Mouse (Mus musculus): ENCODE measurements around the gene Pcsk6. TPM values are rescaled to one million over a fixed set of nuclear protein-coding genes. Genes with fewer than 3 reads are reported as not detected.

Pcsk6 gene
- polyA plus RNA-seq, 1 experiment: 52.0 TPM

DNA sequence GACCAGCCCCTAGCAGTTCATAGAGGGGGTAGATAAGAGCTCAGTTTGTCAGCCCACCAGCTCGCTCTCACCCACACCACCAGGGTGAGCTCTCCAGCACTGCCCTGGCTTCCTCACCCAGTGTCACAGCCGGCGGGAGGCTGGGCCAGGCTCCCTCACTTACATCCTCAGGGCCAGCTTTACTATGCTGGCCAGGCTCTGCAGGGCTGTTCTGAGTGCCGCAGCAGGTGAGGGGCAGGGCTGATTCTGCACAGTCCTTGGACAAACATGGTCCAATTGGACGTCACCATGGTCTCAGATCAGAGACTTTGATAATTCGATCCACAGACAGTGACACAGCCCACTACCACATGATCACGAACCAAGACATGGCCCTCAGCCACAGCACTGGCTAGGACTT lies 230.0 kb downstream of the Pcsk6 start:
- Histone ChIP-seq H3K4me1 (ENCODE audit: control insufficient read depth, insufficient read depth, low read length) (peaks cover 3% of the 10 kb centered on the region; the same call in 1 of the 2 replicates), H3K27ac (ENCODE audit: insufficient read depth, low read length) (no peak overlapping the region), H3K27me3 (ENCODE audit: control insufficient read depth, insufficient read depth, low read length) (no peaks in the 10 kb centered on the region), H3K4me3 (replicated peaks; ENCODE audit: insufficient read depth, low read depth, low read length) (no peak overlapping the region)
- DNase-seq: no peak
- WGBS: 79% methylated on average over 7 of the region's 7 CpGs
- TF ChIP-seq POLR2A (IDR thresholded peaks at IDR 0.05; ENCODE audit: borderline replicate concordance, insufficient read depth, low read length) (no peak), CTCF (IDR thresholded peaks at IDR 0.05; ENCODE audit: borderline replicate concordance, insufficient read depth, low read depth, low read length) (no peak)

DNA sequence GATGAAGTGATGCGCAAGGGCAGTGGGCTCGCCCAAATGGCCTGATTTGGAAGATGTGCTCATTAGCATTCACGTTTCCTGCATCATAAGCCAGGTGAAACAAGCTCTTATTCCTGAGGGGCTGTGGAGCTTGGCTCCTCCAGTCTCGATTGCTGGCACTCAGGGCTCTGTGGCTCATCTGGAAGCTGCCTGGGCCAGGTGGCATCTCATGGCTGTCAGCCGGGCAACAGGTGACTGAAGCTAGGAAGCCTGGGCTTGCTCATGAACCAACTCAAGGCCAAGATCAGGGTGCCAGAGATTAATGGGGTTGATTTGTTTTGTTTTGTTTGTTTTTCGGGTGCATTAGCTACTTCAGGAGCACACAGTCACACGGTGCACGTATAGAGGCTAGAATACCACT lies 231.1 kb downstream of the Pcsk6 start:
- DNase-seq: peak; percentile 31 to 39
- no peaks in the 10 kb centered on the region for H3K27me3 ChIP-seq (ENCODE audit: control insufficient read depth, insufficient read depth, low read length)
- 49% methylated on average over 8 of the region's 8 CpGs for WGBS
- no peak for TF ChIP-seq POLR2A (IDR thresholded peaks at IDR 0.05; ENCODE audit: borderline replicate concordance, insufficient read depth, low read length)
- no peak overlapping the region for H3K27ac ChIP-seq (ENCODE audit: insufficient read depth, low read length)
- H3K4me1 ChIP-seq (ENCODE audit: control insufficient read depth, insufficient read depth, low read length): peaks cover 3% of the 10 kb centered on the region; the same call in 1 of the 2 replicates
- no peak overlapping the region for H3K4me3 ChIP-seq (replicated peaks; ENCODE audit: insufficient read depth, low read depth, low read length)

DNA sequence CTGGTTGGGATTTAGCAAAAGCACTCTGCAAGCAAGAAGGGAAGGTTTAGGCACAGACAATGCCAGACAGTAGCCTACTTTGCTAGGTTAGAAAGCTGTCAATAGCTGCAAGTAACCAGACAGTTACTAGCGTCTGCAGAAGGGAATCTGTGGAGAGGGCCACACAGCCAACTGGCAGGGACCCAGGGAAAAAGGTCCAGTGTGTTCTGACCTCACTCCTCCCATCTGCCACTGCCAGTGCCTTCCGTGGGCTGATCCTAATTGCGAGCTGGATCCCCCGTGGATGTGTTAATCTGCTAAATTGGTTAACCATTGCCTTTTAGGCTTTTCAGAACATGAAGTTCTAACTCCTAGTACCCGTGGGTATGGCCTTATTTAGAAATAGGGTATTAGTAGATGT lies 232.6 kb downstream of the Pcsk6 start:
- 14% methylated on average over 5 of the region's 5 CpGs for WGBS
- TF ChIP-seq POLR2A (IDR thresholded peaks at IDR 0.05; ENCODE audit: borderline replicate concordance, insufficient read depth, low read length): no peak
- no peak for TF ChIP-seq CTCF (IDR thresholded peaks at IDR 0.05; ENCODE audit: borderline replicate concordance, insufficient read depth, low read depth, low read length)
- Histone ChIP-seq H3K27ac (ENCODE audit: insufficient read depth, low read length) (no peak overlapping the region), H3K27me3 (ENCODE audit: control insufficient read depth, insufficient read depth, low read length) (no peaks in the 10 kb centered on the region), H3K4me1 (ENCODE audit: control insufficient read depth, insufficient read depth, low read length) (peaks cover 3% of the 10 kb centered on the region; the same call in 1 of the 2 replicates), H3K4me3 (replicated peaks; ENCODE audit: insufficient read depth, low read depth, low read length) (no peak overlapping the region)
- peak; percentile 47 to 61 for DNase-seq

DNA sequence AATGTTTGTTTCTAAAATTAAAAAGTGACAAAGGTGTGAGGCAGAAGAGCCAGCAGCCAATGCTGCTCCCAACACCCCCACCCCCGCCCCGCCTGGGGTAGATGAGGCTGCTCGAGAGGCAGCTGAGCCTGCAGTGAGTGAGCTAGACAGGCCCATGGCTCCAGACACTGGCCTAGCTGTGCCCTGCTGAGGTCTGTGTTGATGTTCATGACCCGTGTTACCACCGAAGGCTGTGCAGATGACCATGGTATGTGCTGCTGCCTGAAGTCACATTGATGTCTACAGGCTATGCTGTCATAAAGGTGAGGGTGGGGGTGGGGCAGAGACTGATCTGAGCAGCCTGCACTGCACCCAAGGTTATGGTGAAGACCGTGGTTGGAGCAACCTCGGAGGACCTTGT lies 237.3 kb downstream of the Pcsk6 start:
- H3K4me3 ChIP-seq (replicated peaks; ENCODE audit: insufficient read depth, low read depth, low read length): no peak overlapping the region
- no peak for TF ChIP-seq POLR2A (IDR thresholded peaks at IDR 0.05; ENCODE audit: borderline replicate concordance, insufficient read depth, low read length)
- no peak overlapping the region for H3K27ac ChIP-seq (ENCODE audit: insufficient read depth, low read length)
- DNase-seq: no peak
- H3K27me3 ChIP-seq (ENCODE audit: control insufficient read depth, insufficient read depth, low read length): no peaks in the 10 kb centered on the region
- H3K4me1 ChIP-seq (ENCODE audit: control insufficient read depth, insufficient read depth, low read length): no peaks in the 10 kb centered on the region
- 86% methylated on average over 7 of the region's 7 CpGs for WGBS

Other genes starting within 250 kb of the Pcsk6 start
- gene Tarsl2, start 216.8 kb upstream of the Pcsk6 start, polyA plus RNA-seq (2012; rRNA removed): 17.6 and 17.9 TPM in 2 replicates
- 142 and 151 TPM in 2 replicates for gene Tm2d3, start 170.6 kb upstream of the Pcsk6 start, polyA plus RNA-seq (2012; rRNA removed)
- not detected in 2 replicates for gene Gm45213, start 181.9 kb downstream of the Pcsk6 start, polyA plus RNA-seq (2012; rRNA removed)
- 43.8 and 45.9 TPM in 2 replicates for gene Snrpa1, start 197.3 kb downstream of the Pcsk6 start, polyA plus RNA-seq (2012; rRNA removed)
- 113 and 123 TPM in 2 replicates for gene Selenos, start 217.9 kb downstream of the Pcsk6 start, polyA plus RNA-seq (2012; rRNA removed)
- gene Chsy1, start 247.8 kb downstream of the Pcsk6 start, polyA plus RNA-seq (2012; rRNA removed): 6.1 and 6.8 TPM in 2 replicates

Measured in cerebellum, adult 2 months (tissue).